Comparison of ENCODE assay signal across 22 mouse cellular contexts in the genomic region with DNA sequence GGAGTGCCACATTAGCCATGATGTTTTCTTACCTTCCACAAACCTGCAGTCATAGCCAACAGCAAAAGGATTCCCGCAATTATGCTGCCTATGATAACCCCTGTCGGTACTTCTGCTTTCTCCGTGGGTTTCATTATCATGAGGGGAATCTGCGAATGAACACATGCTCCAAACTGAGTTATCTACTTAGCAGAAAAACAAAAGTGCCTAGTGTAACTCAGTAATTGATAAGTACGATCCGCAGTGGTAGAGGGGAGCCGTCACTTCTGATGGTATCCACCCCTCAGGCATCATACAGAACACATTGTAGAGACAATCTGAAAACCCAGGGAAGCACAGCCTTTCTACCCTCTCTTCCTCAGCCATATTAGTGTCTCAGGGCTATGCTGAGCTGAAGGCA. TPM values are rescaled to one million over a fixed set of nuclear protein-coding genes. Genes with fewer than 3 reads are reported as not detected.
DNase-seq lines count a peak whose midpoint lies in the region; ATAC-seq and TF ChIP-seq lines count a peak whose summit lies in the region.
"Had no signal": no experiment of that assay in that cellular context is flagged by ENCODE, and none has a peak within 500 bp of the region (broad histone marks: within the 10 kb centered on the region; RNA-seq: fewer than 3 reads in every experiment).

No protein-coding gene starts in this region.

- no peaks in the 10 kb centered on the region for H3K9me3 ChIP-seq in liver, embryonic 13.5 days (replicated peaks)
- H3K9me3 ChIP-seq in MEL (replicated peaks; ENCODE audit: insufficient read depth, low read length), result no peaks in the 10 kb centered on the region
- no peaks in the 10 kb centered on the region for H3K9me3 ChIP-seq in embryonic facial prominence, embryonic 14.5 days (ENCODE audit: control insufficient read depth, low read length)
- no peaks in the 10 kb centered on the region for H3K9me3 ChIP-seq in heart, embryonic 10.5 days
- H3K9me3 ChIP-seq: forebrain, embryonic 12.5 days; heart, embryonic 15.5 days; hindbrain, embryonic 10.5 days had no signal

- TF ChIP-seq POLR2A in MEL (IDR thresholded peaks at IDR 0.05; ENCODE audit: control insufficient read depth in 1 of 2, insufficient read depth in 1 of 2, low read depth in 1 of 2, low read length in 2 of 2, poor library complexity in 1 of 2), result no peak

- no peaks in the 10 kb centered on the region for H3K79me2 ChIP-seq in MEL (ENCODE audit: control insufficient read depth, insufficient read depth, low read length, poor library complexity)

- no peak for TF ChIP-seq CTCF in MEL (IDR thresholded peaks at IDR 0.05 in 2 of 3, conservative IDR thresholded peaks at IDR 0.05 in 1 of 3; ENCODE audit: control insufficient read depth in 1 of 3, insufficient read depth in 1 of 3, low read depth in 2 of 3, low read length in 3 of 3, poor library complexity in 1 of 3, severe bottlenecking in 1 of 3)
- TF ChIP-seq CTCF in layer of hippocampus, adult 2 months (conservative IDR thresholded peaks at IDR 0.05), result no peak

- TF ChIP-seq RAD21 in MEL (IDR thresholded peaks at IDR 0.05; ENCODE audit: low read depth, low read length), result no peak

- H3K9ac ChIP-seq in liver, embryonic 13.5 days, result no peak overlapping the region
- no peak overlapping the region for H3K9ac ChIP-seq in MEL (ENCODE audit: control insufficient read depth, low read depth, low read length, poor library complexity, severe bottlenecking)
- H3K9ac ChIP-seq in embryonic facial prominence, embryonic 14.5 days (ENCODE audit: low read depth, low read length), result no peak overlapping the region
- H3K9ac ChIP-seq: forebrain, embryonic 12.5 days; heart, embryonic 15.5 days had no signal

- H3K27ac ChIP-seq in liver, embryonic 13.5 days, result no peak overlapping the region
- no peak overlapping the region for H3K27ac ChIP-seq in MEL (ENCODE audit: control insufficient read depth, low read depth, low read length)
- H3K27ac ChIP-seq in embryonic facial prominence, embryonic 14.5 days (replicated peaks; ENCODE audit: low read depth, low read length), result peak overlapping the region; percentile 15; the same call in 1 of the 2 replicates
- no peak overlapping the region for H3K27ac ChIP-seq in heart, embryonic 10.5 days
- no peak overlapping the region; the same call in 1 of the 2 replicates for H3K27ac ChIP-seq in layer of hippocampus, adult 2 months
- H3K27ac ChIP-seq: forebrain, embryonic 12.5 days; heart, embryonic 15.5 days; hindbrain, embryonic 10.5 days had no signal

- no peaks in the 10 kb centered on the region for H3K27me3 ChIP-seq in liver, embryonic 13.5 days
- H3K27me3 ChIP-seq in MEL (ENCODE audit: control insufficient read depth in 1 of 2, insufficient read depth in 2 of 2, low read length in 2 of 2), result no peaks in the 10 kb centered on the region
- no peaks in the 10 kb centered on the region for H3K27me3 ChIP-seq in embryonic facial prominence, embryonic 14.5 days (replicated peaks; ENCODE audit: control insufficient read depth, insufficient read depth, low read length)
- no peaks in the 10 kb centered on the region for H3K27me3 ChIP-seq in heart, embryonic 10.5 days (ENCODE audit: insufficient read depth, poor library complexity, severe bottlenecking)
- H3K27me3 ChIP-seq: forebrain, embryonic 12.5 days; heart, embryonic 15.5 days had no signal

- peaks cover 17% of the 10 kb centered on the region; the same call in 1 of the 2 replicates for H3K4me1 ChIP-seq in liver, embryonic 13.5 days (replicated peaks)
- peaks cover 7 to 12% of the 10 kb centered on the region in 2 experiments for H3K4me1 ChIP-seq in MEL (ENCODE audit: control insufficient read depth in 1 of 2, insufficient read depth in 2 of 2, low read length in 2 of 2)
- peaks cover 20% of the 10 kb centered on the region for H3K4me1 ChIP-seq in embryonic facial prominence, embryonic 14.5 days (ENCODE audit: control insufficient read depth, insufficient read depth, low read length)
- peaks cover 6% of the 10 kb centered on the region; the same call in 1 of the 2 replicates for H3K4me1 ChIP-seq in heart, embryonic 10.5 days

- peak; percentile 77 to 85 for TF ChIP-seq EP300 in MEL (IDR thresholded peaks at IDR 0.05; ENCODE audit: low read depth in 1 of 2, low read length in 2 of 2)

- no peak overlapping the region for H3K4me2 ChIP-seq in liver, embryonic 13.5 days
- no peak overlapping the region for H3K4me2 ChIP-seq in embryonic facial prominence, embryonic 14.5 days (ENCODE audit: low read depth, low read length)
- H3K4me2 ChIP-seq: forebrain, embryonic 12.5 days; heart, embryonic 11.5 days; heart, embryonic 15.5 days had no signal

- DNase-seq in liver, embryonic 13.5 days, result no peak
- no peak for DNase-seq in liver
- peak; percentile 70 for DNase-seq in MEL (ENCODE audit: low read depth, low spot score)
- no peak for DNase-seq in embryonic facial prominence, embryonic 14.5 days (ENCODE audit: low spot score)
- no peak for DNase-seq in layer of hippocampus, postnatal 10 days (ENCODE audit: low spot score in 2 of 2)
- DNase-seq in heart, embryonic 10.5 days (ENCODE audit: low spot score), result no peak
- DNase-seq in layer of hippocampus, adult 2 months (ENCODE audit: low spot score in 2 of 2), result no peak
- DNase-seq: adrenal gland, postnatal 14 days; cerebellum, adult 11-12 months; cerebellum, adult 9-11 months; cerebellum, postnatal 36 days; gastrocnemius, postnatal 14 days; heart, adult 11 months; heart, postnatal 14 days had no signal

- peak; percentile 43; the same call in 1 of the 2 replicates for ATAC-seq in liver, embryonic 13.5 days (ENCODE audit: low read depth)
- ATAC-seq in embryonic facial prominence, embryonic 14.5 days (ENCODE audit: low read depth), result no peak
- ATAC-seq in megakaryocyte progenitor cell, adult 5-6 weeks (replicated peaks; ENCODE audit: poor library complexity), result peak; percentile 51
- ATAC-seq: forebrain, embryonic 16.5 days; hindbrain, embryonic 16.5 days; inflammation-experienced regulatory T-cells, adult 6 months had no signal

- H3K4me3 ChIP-seq in liver, embryonic 13.5 days (replicated peaks), result no peak overlapping the region
- peak overlapping the region; percentile 3 to 30; a peak in 3 of 4 replicates for H3K4me3 ChIP-seq in MEL (ENCODE audit: control insufficient read depth in 1 of 2, insufficient read depth in 1 of 2, low read depth in 2 of 2, low read length in 2 of 2)
- H3K4me3 ChIP-seq in embryonic facial prominence, embryonic 14.5 days (ENCODE audit: low read depth, low read length), result no peak overlapping the region
- no peak overlapping the region for H3K4me3 ChIP-seq in heart, embryonic 10.5 days
- no peak overlapping the region for H3K4me3 ChIP-seq in layer of hippocampus, adult 2 months
- H3K4me3 ChIP-seq: forebrain, embryonic 12.5 days; heart, embryonic 15.5 days; hindbrain, embryonic 10.5 days had no signal

- peaks cover 2% of the 10 kb centered on the region; the same call in 1 of the 2 replicates for H3K36me3 ChIP-seq in liver, embryonic 13.5 days
- H3K36me3 ChIP-seq in MEL (ENCODE audit: control insufficient read depth in 1 of 2, insufficient read depth in 2 of 2, low read length in 2 of 2), result peaks cover 0 to 19% of the 10 kb centered on the region in 2 experiments; a peak in 2 of 4 replicates
- 0 out of 2 replicates have a peak, but pooled peaks cover 5% of the 10 kb centered on the region for H3K36me3 ChIP-seq in embryonic facial prominence, embryonic 14.5 days (ENCODE audit: control insufficient read depth, insufficient read depth, low read length)
- H3K36me3 ChIP-seq in heart, embryonic 10.5 days, result no peaks in the 10 kb centered on the region
- H3K36me3 ChIP-seq: forebrain, embryonic 12.5 days; heart, embryonic 15.5 days; hindbrain, embryonic 10.5 days had no signal

- WGBS in liver, embryonic 13.5 days (ENCODE audit: insufficient replicate concordance), result 26% methylated on average over 7 of the region's 7 CpGs
- 79% methylated on average over 7 of the region's 7 CpGs for WGBS in embryonic facial prominence, embryonic 14.5 days
- 73% methylated on average over 7 of the region's 7 CpGs for WGBS in heart, embryonic 10.5 days

TF ChIP-seq in MEL, 35 proteins besides CTCF, POLR2A, EP300 and RAD21:
- no peak for TF ChIP-seq CHD1 (IDR thresholded peaks at IDR 0.05; ENCODE audit: low read depth, low read length)
- peak; percentile 57; the same call in 1 of the 2 replicates for TF ChIP-seq BHLHE40 (IDR thresholded peaks at IDR 0.05; ENCODE audit: borderline replicate concordance, low read depth, low read length)
- TF ChIP-seq MAX (IDR thresholded peaks at IDR 0.05; ENCODE audit: low read length), result peak; percentile 67; the same call in 1 of the 2 replicates
- TF ChIP-seq ETS1 (IDR thresholded peaks at IDR 0.05; ENCODE audit: low read depth, low read length), result peak; percentile 84
- TF ChIP-seq MXI1 (IDR thresholded peaks at IDR 0.05; ENCODE audit: low read depth, low read length), result peak; percentile 62; the same call in 1 of the 2 replicates
- peak; percentile 63; the same call in 1 of the 2 replicates for TF ChIP-seq MYC (IDR thresholded peaks at IDR 0.05; ENCODE audit: low read depth, low read length)
- TF ChIP-seq HCFC1 (IDR thresholded peaks at IDR 0.05; ENCODE audit: low read depth, low read length), result no peak
- TF ChIP-seq RCOR1 (IDR thresholded peaks at IDR 0.05; ENCODE audit: low read depth, low read length), result peak; percentile 64
- peak; percentile 51; the same call in 1 of the 2 replicates for TF ChIP-seq SIN3A (IDR thresholded peaks at IDR 0.05; ENCODE audit: low read length)
- TF ChIP-seq TCF12 (IDR thresholded peaks at IDR 0.05; ENCODE audit: low read depth, low read length), result peak; percentile 78
- TF ChIP-seq GATA1 (IDR thresholded peaks at IDR 0.05; ENCODE audit: low read depth, low read length), result peak; percentile 94

RNA-seq across cellular contexts. Expression of gene Mocs2, which starts 19.0 kb away (rescaled TPM):
- 56.2 and 58.0 TPM in 2 replicates for polyA plus RNA-seq in liver, embryonic 13.5 days (2015; fragmentation: Nextera tagmentation; extraction: Ambion mirVana)
- 46.9 and 59.2 TPM in 2 replicates for total RNA-seq in MEL (2012; rRNA removed)
- polyA plus RNA-seq in MEL (2012; ENCODE audit: insufficient read depth in 1 of 2, insufficient read length in 2 of 2, low read depth in 1 of 2, low replicate concordance in 2 of 2, missing spikeins in 1 of 2), result 10 to 100 TPM in 1 of 2 experiments, not detected in 1; 37.4 TPM
- 100.0 and 104 TPM in 2 replicates for polyA plus RNA-seq in embryonic facial prominence, embryonic 14.5 days (2014; fragmentation: Nextera tagmentation; extraction: Ambion mirVana)
- total RNA-seq in megakaryocyte progenitor cell, adult 5-6 weeks (2015), result 41.5 and 42.1 TPM in 2 replicates
- total RNA-seq in megakaryocyte progenitor cell, adult 5-6 weeks (2017), result 39.9 and 43.1 TPM in 2 replicates
- 10 to 100 TPM; 86.6 to 97.3 TPM for total RNA-seq in layer of hippocampus, postnatal 10 days (2021)
- 50.0 and 57.1 TPM in 2 replicates for polyA plus RNA-seq in heart, embryonic 10.5 days (2016; fragmentation: Nextera tagmentation; extraction: Ambion mirVana)
- total RNA-seq in layer of hippocampus, adult 2 months (2021), result 10 to 100 TPM; 79.8 to 86.7 TPM

Comparison
In these comparisons a context has a peak if more than half of its experiments do, and no peak if none do; other contexts are left out.
1. H3K4me3 ChIP-seq: peak in MEL (2 of 2); none in liver, embryonic 13.5 days (single experiment), embryonic facial prominence, embryonic 14.5 days (single experiment), heart, embryonic 10.5 days (single experiment) and layer of hippocampus, adult 2 months (single experiment).